Mouse (Mus musculus) sigmoid colon, adult 10 weeks (tissue): ENCODE measurements around the gene Gm29582. TPM values are rescaled to one million over a fixed set of nuclear protein-coding genes. Genes with fewer than 3 reads are reported as not detected.

Experiments
- polyA plus RNA-seq: library from polyadenylated mRNA; stranded (reverse); fragments of 350-450 nt; fragmentation: Illumina TruSeq; extraction: RNeasy Lipid Tissue Mini Kit (QIAGEN cat#74804); gene quantifications from one replicate; pipeline ENCODE4 v1.2.3, GENCODE M21; 2014; ENCODE audit warnings: low read depth, low replicate concordance

Gm29582 gene
- polyA plus RNA-seq = not detected

DNA sequence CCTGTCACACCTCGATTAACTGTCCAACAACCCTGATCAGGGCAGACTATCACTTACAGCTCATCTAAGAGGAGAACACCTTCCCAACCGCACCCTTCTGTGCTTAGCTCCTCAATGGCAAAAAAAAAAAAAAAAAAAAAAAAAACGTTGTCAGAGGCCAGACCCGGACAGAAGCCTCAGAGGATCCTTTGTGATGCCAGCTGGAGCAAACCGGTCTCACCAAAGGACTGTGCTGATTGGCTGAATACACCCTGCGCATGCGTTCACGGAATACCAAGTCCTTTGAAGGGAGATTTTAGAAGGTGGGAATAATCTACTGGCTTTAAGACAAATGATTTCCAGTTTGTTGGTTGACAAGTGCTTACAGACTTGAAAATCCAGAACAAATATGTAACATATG, at the start of gene Gm29582:
Gene Gm29582 (minus strand): TSS at position 101 of the 400 bp plus-strand sequence.

